Mouse (Mus musculus) heart, postnatal 0 days (tissue): ENCODE results near the gene Eif4b. TPM values are rescaled to one million over a fixed set of nuclear protein-coding genes. Genes with fewer than 3 reads are reported as not detected.

Experiments used
- ATAC-seq: fragments of 200-750 bp; cut with Nextera tagmentation; 2 replicates; pipeline ENCODE4 v1.8.0; 2017; ENCODE audit warnings: low read depth, moderate number of reproducible peaks, moderate library complexity; ENCODE audit not compliant: insufficient read depth
- DNase-seq: peaks from one replicate; pipeline ENCODE4 v3.0.0-alpha.2; 2016; ENCODE audit warnings: low spot score
- H3K27ac ChIP-seq: fragments of 300-500 bp; sonication (generic); 2 replicates; pipeline ENCODE4 v1.5.1; 2014; ENCODE audit warnings: low read depth, mild to moderate bottlenecking
- H3K27me3 ChIP-seq: fragments of 300-500 bp; sonication (generic); 2 replicates; pipeline ENCODE4 v1.6.1; 2014; ENCODE audit warnings: low read length, mixed read lengths; ENCODE audit not compliant: control insufficient read depth, insufficient read depth
- H3K36me3 ChIP-seq: fragments of 300-500 bp; sonication (generic); replicated peaks from 2 replicates; pipeline ENCODE4 v1.6.1; 2014; ENCODE audit warnings: low read length, mixed read lengths; ENCODE audit not compliant: control insufficient read depth, insufficient read depth
- H3K4me1 ChIP-seq: fragments of 300-500 bp; sonication (generic); 2 replicates; pipeline ENCODE4 v1.6.1; 2014; ENCODE audit warnings: antibody characterized with exemption; ENCODE audit not compliant: control insufficient read depth, insufficient read depth
- H3K4me2 ChIP-seq: fragments of 300-500 bp; sonication (generic); 2 replicates; pipeline ENCODE4 v1.6.1; 2014; ENCODE audit warnings: low read depth, mild to moderate bottlenecking, low read length, moderate library complexity
- H3K4me3 ChIP-seq: fragments of 300-500 bp; sonication (generic); 2 replicates; pipeline ENCODE4 v1.5.1; 2014; ENCODE audit warnings: low read depth, low read length
- H3K9ac ChIP-seq: fragments of 300-500 bp; sonication (generic); replicated peaks from 2 replicates; pipeline ENCODE4 v1.6.1; 2014; ENCODE audit warnings: low read depth, low read length, mixed read lengths
- H3K9me3 ChIP-seq: fragments of 300-500 bp; sonication (generic); replicated peaks from 2 replicates; pipeline ENCODE4 v1.6.1; 2016; ENCODE audit warnings: low read length; ENCODE audit not compliant: control insufficient read depth
- CTCF ChIP-seq: IDR thresholded peaks from 2 replicates; pipeline ENCODE4 v1.5.1; 2016; ENCODE audit warnings: antibody characterized with exemption, control low read depth, low read depth
- EP300 ChIP-seq: IDR thresholded peaks from 2 replicates; pipeline ENCODE4 v1.6.1; 2016; ENCODE audit warnings: antibody characterized with exemption, low read depth
- WGBS: fragments of 180-500 bp; shearing (Covaris S2); extraction: QIAGEN DNeasy Blood & Tissue Kit; methylation state at CpG from one replicate; pipeline ENCODE4 v1.1.7; 2014; 5-methylcytosine and 5-hydroxymethylcytosine counted together
- polyA plus RNA-seq: library from polyadenylated mRNA; unstranded; fragments of >200 nt; fragmentation: Nextera tagmentation; extraction: Ambion mirVana; gene quantifications from 2 replicates; pipeline ENCODE4 v1.2.1, GENCODE M21; 2015
- total RNA-seq: library from RNA; depleted of rRNA; stranded (reverse); fragments of >200 nt; gene quantifications from 2 replicates; pipeline ENCODE4 v1.2.3, GENCODE M21; 2014; ENCODE audit warnings: low replicate concordance

The Eif4b gene
- total and polyA plus RNA-seq, 2 experiments from 2014 or later: 46.0 to 110 TPM

DNA sequence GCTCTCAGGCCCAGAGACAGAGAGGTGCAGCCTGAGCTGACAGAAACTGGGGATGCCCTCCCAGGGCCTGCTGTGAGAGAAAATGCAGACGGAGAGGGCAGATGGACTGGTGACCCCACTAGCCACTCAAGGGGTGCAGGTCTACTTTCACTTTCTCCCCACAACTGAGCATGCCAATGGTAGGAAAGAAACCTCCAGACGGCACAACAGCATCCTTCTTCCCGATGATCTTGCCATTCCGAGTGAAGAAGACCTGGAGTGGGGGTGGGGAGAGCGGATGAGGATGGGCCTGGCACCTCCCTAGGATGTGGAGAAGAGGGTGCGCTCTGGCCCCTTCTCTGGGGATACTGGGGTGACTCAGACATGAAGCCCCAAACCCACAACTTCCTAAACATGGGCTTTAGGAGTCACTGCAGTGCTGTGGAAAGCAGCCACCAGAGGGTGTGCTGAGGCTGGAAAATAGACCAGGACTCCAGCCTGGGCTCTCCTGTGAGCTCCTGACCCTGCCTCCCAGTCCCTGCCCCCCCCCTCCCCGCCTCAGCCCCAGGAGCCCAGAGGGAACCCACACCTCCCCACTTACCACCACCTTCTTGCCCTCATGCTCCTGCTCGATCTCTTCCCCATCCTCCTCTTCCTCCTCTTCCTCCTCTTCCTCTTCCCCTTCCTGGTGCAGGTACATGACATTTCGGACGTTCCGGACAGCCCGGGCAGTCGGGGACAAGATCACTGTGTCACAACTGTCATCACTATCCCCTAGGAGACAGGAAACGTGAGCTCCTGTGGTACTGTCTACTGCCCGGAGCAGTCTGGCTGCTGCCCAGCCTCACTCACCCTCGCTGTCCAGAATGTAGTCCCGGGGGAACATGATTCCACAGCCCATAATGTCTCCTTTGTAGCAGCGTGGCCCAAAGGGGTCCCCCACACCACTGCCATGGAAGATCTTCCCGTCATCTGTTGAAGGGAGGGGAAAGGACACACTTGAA, 44.2 kb downstream of the Eif4b start:
- peak; percentile 49 for ATAC-seq
- no peaks in the 10 kb centered on the region for H3K9me3 ChIP-seq
- DNase-seq: peak; percentile 33
- no peak overlapping the region for H3K9ac ChIP-seq
- no peak for TF ChIP-seq EP300
- peak; percentile 47 for TF ChIP-seq CTCF
- no peaks in the 10 kb centered on the region for H3K27me3 ChIP-seq
- 57% methylated on average over 19 of the region's 19 CpGs for WGBS
- no peak overlapping the region for H3K27ac ChIP-seq
- no peak overlapping the region for H3K4me2 ChIP-seq
- peaks cover 65% of the 10 kb centered on the region for H3K36me3 ChIP-seq
- H3K4me3 ChIP-seq: no peak overlapping the region
- no peaks in the 10 kb centered on the region for H3K4me1 ChIP-seq

DNA sequence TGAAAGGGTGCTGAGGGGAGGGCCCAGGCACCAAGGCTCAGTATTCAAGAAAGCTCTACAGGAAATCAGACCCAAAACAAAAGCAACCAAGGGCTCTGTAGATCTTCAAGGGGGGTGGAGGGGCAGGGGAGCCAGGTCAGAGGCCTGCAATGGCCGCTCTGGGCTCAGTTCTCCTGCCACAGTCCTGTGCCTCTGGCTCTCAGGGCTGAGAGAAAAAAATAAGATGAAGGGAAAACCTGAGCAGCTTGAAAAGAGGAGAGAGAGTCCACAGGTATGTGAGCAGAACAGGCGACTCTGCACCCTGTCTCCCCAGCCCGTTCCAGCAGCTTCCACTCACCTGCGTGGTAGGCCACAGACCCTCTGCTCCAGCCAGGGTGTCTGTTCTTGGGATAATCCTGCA, 45.0 kb downstream of the Eif4b start:
- DNase-seq (no peak), ATAC-seq (no peak)
- TF ChIP-seq CTCF (no peak), EP300 (no peak)
- Histone ChIP-seq H3K4me1 (no peaks in the 10 kb centered on the region), H3K9me3 (no peaks in the 10 kb centered on the region), H3K36me3 (peaks cover 60% of the 10 kb centered on the region), H3K4me3 (no peak overlapping the region), H3K9ac (no peak overlapping the region), H3K27me3 (no peaks in the 10 kb centered on the region), H3K27ac (no peak overlapping the region), H3K4me2 (no peak overlapping the region)
- 89% methylated on average over 4 of the region's 4 CpGs for WGBS

DNA sequence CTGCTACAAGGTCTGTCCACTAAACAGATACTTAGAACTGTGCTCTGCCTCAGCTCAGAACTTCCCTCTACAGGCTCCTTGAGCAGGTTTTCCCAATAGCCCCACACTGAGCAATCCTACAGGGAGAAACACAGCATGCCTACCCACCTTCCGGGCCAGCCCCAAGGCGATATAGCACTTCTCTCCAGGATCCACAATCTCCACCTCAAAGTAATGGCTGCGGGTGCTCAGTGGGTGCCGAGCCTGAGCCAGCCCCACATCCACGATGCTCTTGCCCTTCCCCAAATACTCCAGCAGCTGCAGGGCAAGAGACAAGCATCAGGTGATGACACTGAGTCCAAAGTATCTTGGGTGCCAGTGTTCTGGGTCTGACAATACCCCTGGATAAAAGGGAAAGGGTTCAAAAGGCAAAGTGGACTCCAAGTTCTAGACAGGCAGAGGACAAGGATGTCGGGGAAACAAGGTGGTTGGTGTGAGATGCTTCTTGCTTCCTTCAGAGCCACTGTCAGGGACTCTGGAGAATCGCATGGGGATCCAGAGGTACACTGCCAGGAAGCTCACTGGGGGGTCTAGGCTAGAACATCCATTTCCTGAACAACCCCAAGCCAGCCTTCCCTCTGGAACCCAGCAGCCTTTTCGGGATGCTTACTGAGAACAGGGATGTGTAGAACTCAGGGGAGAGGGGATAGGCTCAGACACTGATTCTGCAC, 45.7 kb downstream of the Eif4b start:
- Histone ChIP-seq H3K9ac (no peak overlapping the region), H3K27me3 (no peaks in the 10 kb centered on the region), H3K4me1 (no peaks in the 10 kb centered on the region), H3K36me3 (peaks cover 54% of the 10 kb centered on the region), H3K9me3 (no peaks in the 10 kb centered on the region), H3K27ac (no peak overlapping the region), H3K4me2 (no peak overlapping the region), H3K4me3 (no peak overlapping the region)
- ATAC-seq (no peak), DNase-seq (no peak)
- WGBS: 65% methylated on average over 8 of the region's 8 CpGs
- TF ChIP-seq EP300 (no peak), CTCF (no peak)

DNA sequence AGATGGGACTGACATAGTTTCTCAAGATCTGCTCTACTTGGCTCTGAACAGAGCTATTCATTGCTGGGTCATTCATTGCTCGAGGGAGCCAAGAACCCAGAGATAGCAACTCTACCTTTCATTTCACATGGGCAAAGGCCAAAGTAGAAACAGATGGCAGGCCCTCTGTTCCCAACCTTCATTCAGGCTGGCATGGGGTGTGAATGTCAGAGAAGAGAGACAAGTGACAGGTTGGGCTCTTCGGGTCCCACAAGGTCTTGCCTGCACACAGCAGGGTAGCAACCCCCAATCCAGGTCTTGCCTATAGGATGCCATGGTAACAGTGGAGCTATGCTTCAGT, 46.2 kb downstream of the Eif4b start:
- Histone ChIP-seq H3K9me3 (no peaks in the 10 kb centered on the region), H3K36me3 (peaks cover 54% of the 10 kb centered on the region), H3K4me1 (no peaks in the 10 kb centered on the region), H3K4me2 (no peak overlapping the region), H3K4me3 (no peak overlapping the region), H3K27ac (no peak overlapping the region), H3K27me3 (no peaks in the 10 kb centered on the region), H3K9ac (no peak overlapping the region)
- ATAC-seq (no peak), DNase-seq (no peak)
- 48% methylated on average over 2 of the region's 2 CpGs for WGBS
- TF ChIP-seq EP300 (no peak), CTCF (no peak)

DNA sequence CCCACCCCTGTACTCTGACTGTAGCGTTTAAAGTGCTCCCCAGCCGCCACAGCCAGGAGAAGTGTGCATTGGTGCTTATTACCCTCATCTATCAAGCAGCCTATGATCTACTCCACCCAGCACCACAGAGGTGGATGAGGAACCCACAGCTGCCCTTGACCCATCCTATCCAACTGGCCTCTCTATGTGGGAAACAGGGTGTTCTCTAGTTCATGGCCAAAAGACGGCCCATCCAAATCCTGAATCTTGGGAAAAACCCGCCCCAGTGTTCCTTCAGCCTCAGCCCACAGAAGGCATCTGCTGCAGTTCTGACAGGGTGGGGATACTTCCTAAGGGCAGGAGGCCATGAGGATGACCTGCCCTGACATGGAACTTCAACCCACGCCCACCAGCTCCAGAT, 47.0 kb downstream of the Eif4b start:
- H3K9me3 ChIP-seq: no peaks in the 10 kb centered on the region
- H3K27ac ChIP-seq: no peak overlapping the region
- TF ChIP-seq EP300 (no peak), CTCF (no peak)
- no peak overlapping the region for H3K4me2 ChIP-seq
- ATAC-seq: no peak
- H3K36me3 ChIP-seq: peaks cover 52% of the 10 kb centered on the region
- no peak overlapping the region for H3K9ac ChIP-seq
- no peaks in the 10 kb centered on the region for H3K27me3 ChIP-seq
- 69% methylated on average over 5 of the region's 5 CpGs for WGBS
- H3K4me1 ChIP-seq: no peaks in the 10 kb centered on the region
- H3K4me3 ChIP-seq: no peak overlapping the region
- DNase-seq: no peak
